Mouse (Mus musculus) lung, embryonic 15.5 days (tissue): ENCODE results near the gene Trim61. TPM values are rescaled to one million over a fixed set of nuclear protein-coding genes. Genes with fewer than 3 reads are reported as not detected.
"Not testable (repeated sequence)": the region's sequence is repeated elsewhere in the genome, so short reads cannot be mapped to it uniquely, and the experiment has no call there.

Source experiments
- ATAC-seq: fragments of 200-750 bp; cut with Nextera tagmentation; 2 replicates; pipeline ENCODE4 v1.8.0; 2017; ENCODE audit warnings: moderate number of reproducible peaks, borderline replicate concordance; ENCODE audit not compliant: low FRiP score, low TSS enrichment; ENCODE audit errors: extremely low read depth
- H3K27ac ChIP-seq: fragments of 300-500 bp; sonication (generic); 2 replicates; pipeline ENCODE4 v1.5.1; 2015; ENCODE audit warnings: moderate library complexity, mild to moderate bottlenecking, inconsistent platforms
- H3K27me3 ChIP-seq: fragments of 300-500 bp; sonication (generic); 2 replicates; pipeline ENCODE4 v1.6.1; 2015; ENCODE audit warnings: inconsistent platforms
- H3K36me3 ChIP-seq: fragments of 300-500 bp; sonication (generic); 2 replicates; pipeline ENCODE4 v1.6.1; 2015; ENCODE audit warnings: inconsistent platforms
- H3K4me1 ChIP-seq: fragments of 300-500 bp; sonication (generic); 2 replicates; pipeline ENCODE4 v1.6.1; 2015; ENCODE audit warnings: inconsistent platforms
- H3K4me2 ChIP-seq: fragments of 300-500 bp; sonication (generic); 2 replicates; pipeline ENCODE4 v1.6.1; 2015; ENCODE audit warnings: inconsistent platforms, mild to moderate bottlenecking, moderate library complexity
- H3K4me3 ChIP-seq: fragments of 300-500 bp; sonication (generic); 2 replicates; pipeline ENCODE4 v1.5.1; 2015; ENCODE audit warnings: mild to moderate bottlenecking, inconsistent platforms
- H3K9ac ChIP-seq: fragments of 300-500 bp; sonication (generic); 2 replicates; pipeline ENCODE4 v1.6.1; 2015; ENCODE audit warnings: inconsistent platforms
- H3K9me3 ChIP-seq: fragments of 300-500 bp; sonication (generic); 2 replicates; pipeline ENCODE4 v1.6.1; 2016; ENCODE audit warnings: inconsistent platforms
- WGBS: fragments of 180-500 bp; shearing (Covaris S2); methylation state at CpG from one replicate; pipeline ENCODE4 v1.1.7; 2015; 5-methylcytosine and 5-hydroxymethylcytosine counted together
- polyA plus RNA-seq: library from polyadenylated mRNA; unstranded; fragments of >200 nt; fragmentation: Nextera tagmentation; extraction: Ambion mirVana; gene quantifications from 2 replicates; pipeline ENCODE4 v1.2.1, GENCODE M21; 2015

Gene Trim61
- polyA plus RNA-seq, 1 experiment from 2014 or later, result not detected

DNA sequence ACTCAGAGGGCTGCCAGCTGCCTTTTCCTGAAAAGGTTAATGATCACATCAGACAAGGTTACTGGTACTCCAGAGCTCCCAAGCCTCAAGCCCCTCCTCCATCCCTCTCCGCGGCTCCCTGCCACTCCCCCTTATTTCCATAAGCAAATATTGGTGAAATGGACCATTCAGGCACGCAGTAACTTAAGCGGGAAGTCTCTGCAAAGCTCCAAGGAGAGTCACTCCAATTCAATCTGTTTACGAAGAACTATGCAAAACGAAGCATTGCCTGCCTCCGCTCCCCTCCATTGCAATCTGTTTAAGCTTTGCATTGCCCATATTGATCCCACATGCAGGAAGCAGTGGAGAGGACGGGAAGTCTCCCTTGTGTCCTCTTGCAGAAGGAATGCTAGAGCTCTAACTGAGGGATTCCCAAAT lies 18.8 kb upstream of the Trim61 start, which contains the start of gene Apela:
Gene Apela, minus strand, starts transcription at position 220 of the 417 bp plus-strand sequence.
- no peak within 1 kb of the TSS for H3K27ac ChIP-seq
- no peaks in the 10 kb centered on the region for H3K9me3 ChIP-seq
- WGBS, result under 1% methylated on average over 8 of the region's 8 CpGs
- peak; percentile 83; the same call in 1 of the 2 replicates for ATAC-seq
- peak within 1 kb of the TSS; percentile 32 for H3K4me3 ChIP-seq
- no peaks in the 10 kb centered on the region for H3K27me3 ChIP-seq
- peaks cover 9% of the 10 kb centered on the region; the same call in 1 of the 2 replicates for H3K4me1 ChIP-seq
- H3K36me3 ChIP-seq, result no peaks in the 10 kb centered on the region
- H3K9ac ChIP-seq, result peak within 1 kb of the TSS; percentile 27; the same call in 1 of the 2 replicates
- H3K4me2 ChIP-seq, result peak within 1 kb of the TSS; percentile 63

DNA sequence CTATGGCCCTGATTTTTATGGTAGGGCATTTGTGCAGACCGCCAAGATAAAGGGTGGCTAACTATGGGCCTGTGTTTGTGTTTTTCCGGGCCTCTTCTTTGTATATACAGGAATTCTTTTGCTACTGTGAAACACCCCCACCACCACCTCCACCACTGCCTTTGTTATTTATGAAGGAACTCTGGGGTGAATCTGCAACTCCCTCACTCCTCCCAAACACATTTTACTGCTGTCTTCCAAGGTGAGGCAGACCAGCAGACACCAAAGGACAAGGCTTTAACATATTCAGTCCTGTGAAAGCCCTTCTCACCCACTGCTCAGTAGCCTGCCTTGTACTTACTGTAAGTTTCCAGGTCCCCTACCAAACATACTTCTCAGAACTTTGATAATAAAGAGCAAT lies 15.8 kb upstream of the Trim61 start:
- H3K9me3 ChIP-seq, result no peaks in the 10 kb centered on the region
- H3K36me3 ChIP-seq, result no peaks in the 10 kb centered on the region
- no peak overlapping the region for H3K9ac ChIP-seq
- WGBS, result 60% methylated on average over 2 of the region's 2 CpGs
- no peak overlapping the region for H3K27ac ChIP-seq
- ATAC-seq, result no peak
- peaks cover 9% of the 10 kb centered on the region; the same call in 1 of the 2 replicates for H3K4me1 ChIP-seq
- no peaks in the 10 kb centered on the region for H3K27me3 ChIP-seq
- no peak overlapping the region for H3K4me3 ChIP-seq
- no peak overlapping the region for H3K4me2 ChIP-seq

DNA sequence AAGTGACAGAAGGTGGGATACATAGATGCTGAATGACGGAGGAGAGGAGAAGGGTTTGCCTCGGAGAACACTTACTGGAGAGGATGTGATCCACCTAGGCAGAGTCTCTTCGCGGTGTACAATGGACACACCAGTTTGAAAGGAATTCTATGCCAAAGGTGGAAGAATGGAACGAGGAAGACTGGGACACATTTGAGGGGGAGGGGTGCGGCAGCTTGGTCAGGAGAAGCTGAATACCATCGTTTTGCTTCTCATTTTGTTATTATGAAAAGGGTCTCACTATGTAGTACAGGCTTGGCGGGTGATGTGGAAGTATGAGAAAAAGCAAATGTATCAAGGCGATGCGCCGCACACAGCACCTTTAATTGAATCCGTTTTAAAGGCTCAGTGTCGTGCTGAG lies 14.7 kb upstream of the Trim61 start:
- ATAC-seq, result no peak
- Histone ChIP-seq H3K4me3 (no peak overlapping the region), H3K4me1 (peaks cover 9% of the 10 kb centered on the region; the same call in 1 of the 2 replicates), H3K9me3 (no peaks in the 10 kb centered on the region), H3K9ac (no peak overlapping the region), H3K27ac (no peak overlapping the region), H3K4me2 (no peak overlapping the region), H3K36me3 (no peaks in the 10 kb centered on the region), H3K27me3 (no peaks in the 10 kb centered on the region)
- WGBS, result 68% methylated on average over 13 of the region's 13 CpGs

GRCm38 (mm10) chr8:65032107-65032506 lies 13.8 kb upstream of the Trim61 start:
- no peaks in the 10 kb centered on the region for H3K27me3 ChIP-seq
- no peak overlapping the region for H3K4me2 ChIP-seq
- no peak overlapping the region for H3K9ac ChIP-seq
- 0 out of 2 replicates have a peak, but pooled peaks cover 6% of the 10 kb centered on the region for H3K4me1 ChIP-seq
- H3K36me3 ChIP-seq, result no peaks in the 10 kb centered on the region
- H3K4me3 ChIP-seq, result no peak overlapping the region
- 96% methylated on average over 1 of the region's 1 CpGs for WGBS
- H3K27ac ChIP-seq, result no peak overlapping the region
- no peaks in the 10 kb centered on the region for H3K9me3 ChIP-seq
- ATAC-seq, result no peak

GRCm38 (mm10) chr8:65030735-65031485 lies 12.6 kb upstream of the Trim61 start:
- no peak for ATAC-seq
- 66% methylated on average over 4 of the region's 4 CpGs for WGBS
- Histone ChIP-seq H3K9ac (no peak overlapping the region), H3K4me3 (no peak overlapping the region), H3K36me3 (no peaks in the 10 kb centered on the region), H3K9me3 (no peaks in the 10 kb centered on the region), H3K27ac (no peak overlapping the region), H3K4me1 (0 out of 2 replicates have a peak, but pooled peaks cover 6% of the 10 kb centered on the region), H3K27me3 (no peaks in the 10 kb centered on the region), H3K4me2 (no peak overlapping the region)

GRCm38 (mm10) chr8:65029776-65030175 lies 11.5 kb upstream of the Trim61 start:
- Histone ChIP-seq H3K4me3 (no peak overlapping the region), H3K9me3 (no peaks in the 10 kb centered on the region), H3K27me3 (no peaks in the 10 kb centered on the region), H3K36me3 (no peaks in the 10 kb centered on the region), H3K4me1 (no peaks in the 10 kb centered on the region), H3K9ac (no peak overlapping the region), H3K4me2 (no peak overlapping the region), H3K27ac (no peak overlapping the region)
- ATAC-seq, result no peak
- 76% methylated on average over 4 of the region's 4 CpGs for WGBS

GRCm38 (mm10) chr8:65028959-65029686 lies 10.8 kb upstream of the Trim61 start:
- Histone ChIP-seq H3K9ac (no peak overlapping the region), H3K27me3 (no peaks in the 10 kb centered on the region), H3K9me3 (no peaks in the 10 kb centered on the region), H3K4me3 (no peak overlapping the region), H3K4me2 (no peak overlapping the region), H3K36me3 (no peaks in the 10 kb centered on the region), H3K27ac (no peak overlapping the region), H3K4me1 (no peaks in the 10 kb centered on the region)
- ATAC-seq, result no peak
- WGBS, result 72% methylated on average over 12 of the region's 12 CpGs

- Histone ChIP-seq H3K4me3 (no peak overlapping the region), H3K36me3 (no peaks in the 10 kb centered on the region), H3K27ac (no peak overlapping the region), H3K4me2 (no peak overlapping the region), H3K27me3 (no peaks in the 10 kb centered on the region), H3K9ac (no peak overlapping the region), H3K4me1 (no peaks in the 10 kb centered on the region), H3K9me3 (no peaks in the 10 kb centered on the region)
- no peak for ATAC-seq
- 48% methylated on average over 8 of the region's 8 CpGs for WGBS
These were observed 4.2 kb upstream of the Trim61 start for GRCm38 (mm10) chr8:65022485-65022884.

- not testable (repeated sequence) for H3K27ac ChIP-seq, H3K9me3 ChIP-seq, H3K36me3 ChIP-seq, ATAC-seq, H3K4me2 ChIP-seq, H3K4me1 ChIP-seq, H3K4me3 ChIP-seq, H3K27me3 ChIP-seq, H3K9ac ChIP-seq
- 76% methylated on average over 6 of the region's 6 CpGs for WGBS
These were observed 10.7 kb downstream of the Trim61 start for GRCm38 (mm10) chr8:65007616-65008015.

DNA sequence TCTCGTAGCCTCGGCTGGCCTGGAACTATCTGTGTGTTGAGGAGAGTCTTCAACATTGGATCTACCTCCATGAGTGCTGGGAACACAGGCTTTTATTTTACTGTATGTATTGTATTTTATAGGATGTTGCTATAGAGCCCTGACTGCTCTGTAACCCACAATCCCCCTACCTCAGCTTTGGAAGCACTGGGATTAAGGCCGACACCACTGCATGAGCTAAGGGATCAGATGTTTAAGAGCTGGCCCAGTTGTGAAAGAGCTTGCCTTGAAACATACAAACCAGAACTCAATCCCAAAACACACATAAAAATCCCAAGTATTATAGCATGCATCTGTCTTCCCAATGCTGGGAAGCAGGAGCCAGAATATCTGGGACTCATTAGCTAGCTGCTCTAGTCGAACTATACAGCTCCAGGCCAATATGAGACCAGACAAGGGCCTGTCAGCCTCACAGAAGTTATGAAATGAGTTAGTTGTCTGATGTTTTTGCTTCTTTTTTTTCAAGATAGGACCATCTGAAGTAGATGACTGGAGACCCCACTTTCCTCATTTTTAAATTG lies 19.4 kb downstream of the Trim61 start:
- H3K4me1 ChIP-seq, result no peaks in the 10 kb centered on the region
- H3K27ac ChIP-seq, result no peak overlapping the region
- H3K27me3 ChIP-seq, result no peaks in the 10 kb centered on the region
- no peak overlapping the region for H3K4me3 ChIP-seq
- no peaks in the 10 kb centered on the region for H3K36me3 ChIP-seq
- no peak for ATAC-seq
- H3K4me2 ChIP-seq, result no peak overlapping the region
- no peaks in the 10 kb centered on the region for H3K9me3 ChIP-seq
- no peak overlapping the region for H3K9ac ChIP-seq
- 84% methylated on average over 4 of the region's 4 CpGs for WGBS

- no peak for ATAC-seq
- H3K9me3 ChIP-seq, result no peaks in the 10 kb centered on the region
- no peaks in the 10 kb centered on the region for H3K4me1 ChIP-seq
- no peaks in the 10 kb centered on the region for H3K36me3 ChIP-seq
- H3K27ac ChIP-seq, result no peak within 1 kb of the TSS
- WGBS, result 82% methylated on average over 4 of the region's 4 CpGs
- no peak within 1 kb of the TSS for H3K4me2 ChIP-seq
- H3K27me3 ChIP-seq, result no peaks in the 10 kb centered on the region
- no peak within 1 kb of the TSS for H3K4me3 ChIP-seq
- H3K9ac ChIP-seq, result no peak within 1 kb of the TSS
These were observed 30.6 kb downstream of the Trim61 start, which contains the start of gene Trim75 for GRCm38 (mm10) chr8:64987731-64988130. TSS of gene Trim75 (minus strand) at chr8:64987831.
